Mouse (Mus musculus): ENCODE results near the gene Olfr984.

GRCm38 (mm10) chr9:40139484-40139883 lies 25.5 kb upstream of the Olfr984 start:
- no peak for TF ChIP-seq POLR2A (IDR thresholded peaks at IDR 0.05; ENCODE audit: borderline replicate concordance, control insufficient read depth, low read depth, low read length)
- no peak for TF ChIP-seq CTCF (IDR thresholded peaks at IDR 0.05; ENCODE audit: control insufficient read depth, insufficient read depth, low read length)

Measured in bone marrow, adult 2 months (tissue).